Mouse (Mus musculus) heart, embryonic 10.5 days (tissue): Measurements from ENCODE around the gene Spem1. TPM values are rescaled to one million over a fixed set of nuclear protein-coding genes. Genes with fewer than 3 reads are reported as not detected.

ENCODE experiments used
- DNase-seq: peaks from one replicate; pipeline ENCODE4 v3.0.0-alpha.2; 2017; ENCODE audit warnings: low spot score
- H3K27ac ChIP-seq: fragments of 300-500 bp; sonication (generic); 2 replicates; pipeline ENCODE4 v1.5.1; 2016; ENCODE audit warnings: mild to moderate bottlenecking
- H3K27me3 ChIP-seq: fragments of 300-500 bp; sonication (generic); 2 replicates; pipeline ENCODE4 v1.6.1; 2016; ENCODE audit warnings: mild to moderate bottlenecking; ENCODE audit not compliant: poor library complexity, insufficient read depth, severe bottlenecking
- H3K36me3 ChIP-seq: fragments of 300-500 bp; sonication (generic); 2 replicates; pipeline ENCODE4 v1.6.1; 2016; ENCODE audit warnings: mild to moderate bottlenecking, moderate library complexity
- H3K4me1 ChIP-seq: fragments of 300-500 bp; sonication (generic); 2 replicates; pipeline ENCODE4 v1.6.1; 2016; ENCODE audit warnings: mild to moderate bottlenecking
- H3K4me3 ChIP-seq: fragments of 300-500 bp; sonication (generic); 2 replicates; pipeline ENCODE4 v1.5.1; 2016; ENCODE audit warnings: mild to moderate bottlenecking, moderate library complexity
- H3K9me3 ChIP-seq: fragments of 300-500 bp; sonication (generic); 2 replicates; pipeline ENCODE4 v1.6.1; 2016; ENCODE audit warnings: mild to moderate bottlenecking, moderate library complexity
- WGBS: fragments of 180-500 bp; shearing (Covaris S2); methylation state at CpG from one replicate; pipeline ENCODE4 v1.1.7; 2016; 5-methylcytosine and 5-hydroxymethylcytosine counted together
- polyA plus RNA-seq: library from polyadenylated mRNA; unstranded; fragments of >200 nt; fragmentation: Nextera tagmentation; extraction: Ambion mirVana; gene quantifications from 2 replicates; pipeline ENCODE4 v1.2.1, GENCODE M21; 2016

Spem1 gene
- polyA plus RNA-seq, 1 experiment from 2014 or later, result not detected

GRCm38 (mm10) chr11:69833554-69833953 is 11.6 kb upstream of the Spem1 start:
- 39% methylated on average over 8 of the region's 8 CpGs for WGBS
- Histone ChIP-seq H3K9me3 (no peaks in the 10 kb centered on the region), H3K4me1 (peaks cover 62% of the 10 kb centered on the region), H3K27ac (peak overlapping the region; percentile 89), H3K36me3 (peaks cover 13% of the 10 kb centered on the region), H3K4me3 (peak overlapping the region; percentile 67), H3K27me3 (peaks cover 49% of the 10 kb centered on the region)
- DNase-seq, result no peak

GRCm38 (mm10) chr11:69828832-69829231 is 6.9 kb upstream of the Spem1 start:
- no peak for DNase-seq
- H3K27me3 ChIP-seq, result peaks cover 17% of the 10 kb centered on the region
- H3K4me1 ChIP-seq, result peaks cover 21% of the 10 kb centered on the region
- peaks cover 49% of the 10 kb centered on the region for H3K36me3 ChIP-seq
- no peak overlapping the region for H3K27ac ChIP-seq
- 67% methylated on average over 5 of the region's 5 CpGs for WGBS
- no peaks in the 10 kb centered on the region for H3K9me3 ChIP-seq
- H3K4me3 ChIP-seq, result no peak overlapping the region

GRCm38 (mm10) chr11:69823456-69823855 is 1.5 kb upstream of the Spem1 start:
- H3K4me3 ChIP-seq, result no peak overlapping the region
- H3K9me3 ChIP-seq, result no peaks in the 10 kb centered on the region
- peaks cover 35% of the 10 kb centered on the region for H3K36me3 ChIP-seq
- no peak overlapping the region for H3K27ac ChIP-seq
- H3K27me3 ChIP-seq, result no peaks in the 10 kb centered on the region
- WGBS, result 65% methylated on average over 2 of the region's 2 CpGs
- no peak for DNase-seq
- no peaks in the 10 kb centered on the region for H3K4me1 ChIP-seq

- no peak overlapping the region for H3K4me3 ChIP-seq
- H3K4me1 ChIP-seq, result no peaks in the 10 kb centered on the region
- 83% methylated on average over 8 of the region's 8 CpGs for WGBS
- 0 out of 2 replicates have a peak, but pooled peaks cover 5% of the 10 kb centered on the region for H3K9me3 ChIP-seq
- no peak overlapping the region for H3K27ac ChIP-seq
- no peaks in the 10 kb centered on the region; the same call in 1 of the 2 replicates for H3K36me3 ChIP-seq
- DNase-seq, result no peak
- H3K27me3 ChIP-seq, result peaks cover 20% of the 10 kb centered on the region; the same call in 1 of the 2 replicates
Observed at GRCm38 (mm10) chr11:69818871-69819270, 3.1 kb downstream of the Spem1 start.

DNA sequence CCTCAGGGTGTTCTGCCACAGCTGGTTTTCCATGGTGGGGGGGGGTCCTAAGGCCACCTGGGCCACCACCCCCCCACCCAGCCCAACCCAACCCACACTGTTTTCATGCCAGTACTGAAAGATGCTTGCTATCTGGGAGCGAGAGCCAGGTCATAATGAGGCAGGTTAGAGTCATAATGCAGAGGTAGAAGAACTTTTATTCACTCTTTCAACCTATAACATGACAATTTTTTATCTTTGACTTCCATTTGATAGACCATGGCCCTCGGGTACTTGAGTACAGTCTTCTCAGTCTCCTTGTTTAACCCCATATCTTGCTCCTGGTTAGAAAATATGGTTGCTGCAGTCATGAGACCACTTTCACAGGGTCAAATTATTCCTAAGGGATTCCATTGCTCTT is 3.6 kb downstream of the Spem1 start, which contains the start of gene Spem2:
Gene Spem2 (minus strand): TSS at position 101 of the 400 bp plus-strand sequence.
- peaks cover 24% of the 10 kb centered on the region; the same call in 1 of the 2 replicates for H3K27me3 ChIP-seq
- H3K27ac ChIP-seq, result no peak within 1 kb of the TSS
- H3K4me3 ChIP-seq, result no peak within 1 kb of the TSS
- 0 out of 2 replicates have a peak, but pooled peaks cover 5% of the 10 kb centered on the region for H3K9me3 ChIP-seq
- no peaks in the 10 kb centered on the region; the same call in 1 of the 2 replicates for H3K36me3 ChIP-seq
- H3K4me1 ChIP-seq, result no peaks in the 10 kb centered on the region
- WGBS, result 71% methylated on average over 2 of the region's 2 CpGs
- DNase-seq, result no peak

GRCm38 (mm10) chr11:69816520-69816919 is 5.5 kb downstream of the Spem1 start:
- H3K36me3 ChIP-seq, result no peaks in the 10 kb centered on the region; the same call in 1 of the 2 replicates
- 87% methylated on average over 12 of the region's 12 CpGs for WGBS
- DNase-seq, result no peak
- H3K27ac ChIP-seq, result no peak overlapping the region
- no peaks in the 10 kb centered on the region for H3K4me1 ChIP-seq
- H3K27me3 ChIP-seq, result peaks cover 24% of the 10 kb centered on the region; the same call in 1 of the 2 replicates
- H3K9me3 ChIP-seq, result 0 out of 2 replicates have a peak, but pooled peaks cover 5% of the 10 kb centered on the region
- H3K4me3 ChIP-seq, result no peak overlapping the region

- Histone ChIP-seq H3K27ac (no peak within 1 kb of the TSS; the same call in 1 of the 2 replicates), H3K36me3 (no peaks in the 10 kb centered on the region; the same call in 1 of the 2 replicates), H3K9me3 (0 out of 2 replicates have a peak, but pooled peaks cover 5% of the 10 kb centered on the region), H3K27me3 (peaks cover 30% of the 10 kb centered on the region), H3K4me3 (no peak within 1 kb of the TSS), H3K4me1 (no peaks in the 10 kb centered on the region)
- DNase-seq, result no peak
- 53% methylated on average over 10 of the region's 10 CpGs for WGBS
Observed at GRCm38 (mm10) chr11:69815155-69815554, 6.8 kb downstream of the Spem1 start, which contains the start of gene Gm39566. Gm39566 (minus strand) TSS chr11:69815298.

DNA sequence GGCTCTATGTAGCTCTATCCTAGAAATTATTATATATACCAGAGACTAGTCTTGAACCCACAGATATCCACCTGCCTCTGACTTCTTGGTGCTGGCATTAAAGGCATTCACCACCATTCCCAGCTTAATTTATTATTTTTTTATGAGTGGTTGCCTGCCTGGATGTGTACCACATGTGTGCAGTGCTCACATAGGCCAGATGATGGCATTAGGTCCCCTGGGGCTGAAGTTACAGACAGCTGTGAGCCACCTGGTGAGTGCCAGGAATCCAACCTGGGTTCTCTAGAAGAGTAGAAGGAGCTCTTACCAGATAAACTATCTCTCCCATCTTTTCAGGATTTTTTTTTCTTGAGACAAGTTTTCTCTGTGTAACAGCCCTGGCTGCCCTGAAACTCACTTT is 11.7 kb downstream of the Spem1 start:
- Histone ChIP-seq H3K4me3 (no peak overlapping the region), H3K27me3 (peaks cover 41% of the 10 kb centered on the region), H3K36me3 (no peaks in the 10 kb centered on the region), H3K9me3 (0 out of 2 replicates have a peak, but pooled peaks cover 3% of the 10 kb centered on the region), H3K4me1 (peaks cover 3% of the 10 kb centered on the region; the same call in 1 of the 2 replicates), H3K27ac (no peak overlapping the region)
- DNase-seq, result no peak

DNA sequence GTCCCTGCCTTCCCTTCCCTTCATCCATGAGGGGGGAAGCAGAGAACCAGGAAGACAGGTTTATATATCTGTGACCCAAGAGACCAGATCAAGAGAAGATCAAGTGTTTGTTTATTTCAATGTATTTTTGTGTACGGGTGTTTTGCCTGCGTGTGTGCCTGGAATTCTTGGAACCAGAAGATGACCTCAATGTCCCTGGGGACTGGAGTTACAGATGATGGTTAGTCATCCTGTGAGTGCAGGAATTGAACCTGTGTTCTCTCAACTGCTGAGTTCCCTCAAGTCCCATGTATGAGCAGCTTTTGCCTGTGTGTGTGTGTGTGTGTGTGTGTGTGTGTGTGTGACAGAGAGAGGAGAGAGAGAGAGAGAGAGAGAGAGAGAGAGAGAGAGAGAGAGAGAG is 14.3 kb downstream of the Spem1 start:
- WGBS, result 77% methylated on average over 2 of the region's 2 CpGs
- Histone ChIP-seq H3K4me3 (no peak overlapping the region), H3K36me3 (no peaks in the 10 kb centered on the region), H3K4me1 (peaks cover 29% of the 10 kb centered on the region), H3K9me3 (0 out of 2 replicates have a peak, but pooled peaks cover 3% of the 10 kb centered on the region), H3K27ac (no peak overlapping the region), H3K27me3 (peaks cover 57% of the 10 kb centered on the region)
- no peak for DNase-seq

GRCm38 (mm10) chr11:69806378-69806777 is 15.6 kb downstream of the Spem1 start:
- peaks cover 42% of the 10 kb centered on the region for H3K4me1 ChIP-seq
- H3K27ac ChIP-seq, result no peak overlapping the region
- no peaks in the 10 kb centered on the region for H3K36me3 ChIP-seq
- no peak for DNase-seq
- H3K9me3 ChIP-seq, result 0 out of 2 replicates have a peak, but pooled peaks cover 3% of the 10 kb centered on the region
- H3K27me3 ChIP-seq, result peaks cover 70% of the 10 kb centered on the region
- 69% methylated on average over 4 of the region's 4 CpGs for WGBS
- H3K4me3 ChIP-seq, result no peak overlapping the region

- H3K4me1 ChIP-seq, result peaks cover 53% of the 10 kb centered on the region
- peaks cover 72% of the 10 kb centered on the region for H3K27me3 ChIP-seq
- H3K36me3 ChIP-seq, result no peaks in the 10 kb centered on the region
- 8% methylated on average over 29 of the region's 29 CpGs for WGBS
- 0 out of 2 replicates have a peak, but pooled peaks cover 3% of the 10 kb centered on the region for H3K9me3 ChIP-seq
- no peak for DNase-seq
- peak within 1 kb of the TSS; percentile 71 for H3K4me3 ChIP-seq
- no peak within 1 kb of the TSS; the same call in 1 of the 2 replicates for H3K27ac ChIP-seq
Observed at GRCm38 (mm10) chr11:69804972-69805909, 16.7 kb downstream of the Spem1 start, which contains the start of gene Tmem102. Tmem102 (minus strand) TSS chr11:69805624.

GRCm38 (mm10) chr11:69804652-69804940 is 17.4 kb downstream of the Spem1 start:
- DNase-seq, result no peak
- WGBS, result 6% methylated on average over 12 of the region's 12 CpGs
- peak overlapping the region; percentile 71 for H3K4me3 ChIP-seq
- peaks cover 78% of the 10 kb centered on the region for H3K27me3 ChIP-seq
- H3K4me1 ChIP-seq, result peaks cover 60% of the 10 kb centered on the region
- 0 out of 2 replicates have a peak, but pooled peaks cover 3% of the 10 kb centered on the region for H3K9me3 ChIP-seq
- no peak overlapping the region for H3K27ac ChIP-seq
- H3K36me3 ChIP-seq, result no peaks in the 10 kb centered on the region
